Mouse (Mus musculus) cerebellum, adult (tissue): Measurements from ENCODE around the gene Adgrg5.

ENCODE experiments used
- ATAC-seq: cut with Nextera tagmentation; 2 replicates; pipeline ENCODE4 v1.9.2; 2017; ENCODE audit warnings: mild to moderate bottlenecking, moderate library complexity, mixed read lengths; ENCODE audit not compliant: insufficient number of reproducible peaks, low FRiP score, low TSS enrichment

The Adgrg5 gene

GRCm38 (mm10) chr8:94990598-94991453, 67.3 kb downstream of the Adgrg5 start:
- no peak for ATAC-seq

GRCm38 (mm10) chr8:94991454-94991994, 68.0 kb downstream of the Adgrg5 start:
- ATAC-seq = no peak

GRCm38 (mm10) chr8:94992010-94992409, 68.5 kb downstream of the Adgrg5 start:
- ATAC-seq = no peak

GRCm38 (mm10) chr8:94992534-94992933, 69.0 kb downstream of the Adgrg5 start:
- no peak for ATAC-seq
